Mouse (Mus musculus) CD4-positive, CD25-positive, alpha-beta regulatory T cell, adult 4 months (primary cell): ENCODE measurements around the gene Olfr1216. TPM values are rescaled to one million over a fixed set of nuclear protein-coding genes. Genes with fewer than 3 reads are reported as not detected.
"Not testable (repeated sequence)": the region's sequence is repeated elsewhere in the genome, so short reads cannot be mapped to it uniquely, and the experiment has no call there.

ENCODE experiments used
- ATAC-seq: one replicate; pipeline ENCODE4 v1.8.0; 2017
- polyA plus RNA-seq, 2 experiments: library from polyadenylated mRNA; unstranded; fragments of 100-300 nt; shearing (Covaris generic); gene quantifications; one replicate each; pipeline ENCODE4 v1.2.1; 2017

Olfr1216 gene
- polyA plus RNA-seq = not detected

DNA sequence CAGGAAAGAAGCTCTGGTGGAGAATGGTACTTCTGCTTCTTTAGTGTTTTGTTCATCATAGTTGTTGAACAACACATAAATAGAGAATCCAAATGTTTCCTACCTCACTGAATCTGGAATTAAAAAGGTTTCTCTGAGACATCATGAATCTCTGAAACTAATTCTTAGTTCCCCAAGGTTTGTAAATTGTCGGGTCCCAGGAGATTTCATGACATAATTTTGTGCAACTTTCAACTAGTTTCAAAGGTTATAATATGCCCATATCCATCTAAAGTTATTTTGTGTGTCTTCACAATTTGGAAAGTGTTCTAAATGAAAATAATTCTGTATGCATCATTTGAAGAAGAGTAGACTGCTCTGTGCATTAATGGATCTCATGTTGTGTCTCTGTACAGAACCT, at the start of gene Olfr1216:
Gene Olfr1216 (minus strand): TSS at position 101 of the 400 bp plus-strand sequence.
- no peak for ATAC-seq

GRCm38 (mm10) chr2:89061087-89061486, 42.9 kb upstream of the Olfr1216 start, which contains the start of gene Olfr1218:
Gene Olfr1218, minus strand, starts transcription at chr2:89061187.
- ATAC-seq = no peak

- ATAC-seq = no peak
Measured at GRCm38 (mm10) chr2:89031965-89032364, 13.8 kb upstream of the Olfr1216 start, which contains the start of gene Olfr1217. Gene Olfr1217, minus strand, starts transcription at chr2:89032065.

DNA sequence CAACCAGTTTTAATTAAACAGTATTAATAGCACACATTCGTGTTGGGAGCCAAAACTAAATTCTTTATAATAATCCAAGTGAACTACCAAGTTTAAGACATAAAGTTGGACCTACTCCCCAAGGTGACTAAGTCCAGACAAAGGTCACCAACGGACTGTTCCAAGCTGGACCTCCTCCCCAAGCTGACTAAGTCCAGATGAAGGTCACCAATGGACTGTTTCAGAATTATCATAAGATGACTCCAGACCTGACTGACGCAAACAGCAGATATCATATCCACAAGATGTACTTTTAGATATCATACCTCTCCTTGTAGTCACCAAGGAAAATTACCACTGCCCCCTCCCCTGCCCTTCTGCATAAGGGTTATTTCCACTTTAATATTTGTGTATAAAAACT, 3.3 kb upstream of the Olfr1216 start:
- not testable (repeated sequence) for ATAC-seq

- no peak for ATAC-seq
Measured at GRCm38 (mm10) chr2:89006873-89007272, 11.3 kb downstream of the Olfr1216 start, which contains the start of gene Olfr1215. Gene Olfr1215, minus strand, starts transcription at chr2:89006973.

- ATAC-seq = no peak
Measured at GRCm38 (mm10) chr2:88992553-88992952, 25.6 kb downstream of the Olfr1216 start, which contains the start of gene Olfr1214. Gene Olfr1214, minus strand, starts transcription at chr2:88992653.

DNA sequence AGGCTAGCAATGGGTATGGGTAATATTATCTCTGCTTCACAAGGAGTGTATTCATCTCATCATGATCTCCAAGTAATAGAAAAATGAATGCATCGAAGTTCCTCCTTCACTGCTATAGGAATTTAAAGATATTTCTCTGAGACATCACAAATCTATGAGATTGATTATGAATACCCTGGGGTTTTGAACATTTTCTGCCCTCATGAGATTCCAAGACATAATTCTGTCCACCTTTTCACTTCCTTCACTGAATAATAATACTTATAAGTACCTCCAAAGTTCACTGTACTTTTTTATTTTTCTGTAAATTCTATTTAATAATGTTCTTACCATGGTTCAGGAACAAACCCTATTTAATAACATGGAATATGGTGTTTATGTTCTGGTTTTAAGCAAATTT, 38.0 kb downstream of the Olfr1216 start, which contains the start of gene Gm13762:
Gene Gm13762 (minus strand): TSS at position 101 of the 400 bp plus-strand sequence.
- ATAC-seq = no peak

Other genes starting within 250 kb of the Olfr1216 start
- under 1 TPM in 1 of 2 experiments, not detected in 1; 0.11 TPM for gene Olfr1200, start 247.9 kb downstream of the Olfr1216 start, polyA plus RNA-seq
- not detected for gene Olfr1201, start 225.3 kb downstream of the Olfr1216 start, polyA plus RNA-seq
- not detected for gene Olfr1202, start 203.8 kb downstream of the Olfr1216 start, polyA plus RNA-seq
- not detected for gene Olfr1205, start 188.6 kb downstream of the Olfr1216 start, polyA plus RNA-seq
- gene Olfr1204, start 169.0 kb downstream of the Olfr1216 start, polyA plus RNA-seq = not detected
- not detected for gene Olfr1206, start 155.1 kb downstream of the Olfr1216 start, polyA plus RNA-seq
- under 1 TPM in 1 of 2 experiments, not detected in 1; 0.11 TPM for gene Olfr1208, start 116.0 kb downstream of the Olfr1216 start, polyA plus RNA-seq
- gene Olfr1209, start 103.2 kb downstream of the Olfr1216 start, polyA plus RNA-seq = not detected
- not detected for gene Olfr1211, start 80.2 kb downstream of the Olfr1216 start, polyA plus RNA-seq
- gene Olfr1212, start 64.4 kb downstream of the Olfr1216 start, polyA plus RNA-seq = not detected
- gene Gm13762, start 38.1 kb downstream of the Olfr1216 start, polyA plus RNA-seq = not detected
- gene Olfr1214, start 25.7 kb downstream of the Olfr1216 start, polyA plus RNA-seq = not detected
- not detected for gene Olfr1215, start 11.4 kb downstream of the Olfr1216 start, polyA plus RNA-seq
- gene Olfr1217, start 13.7 kb upstream of the Olfr1216 start, polyA plus RNA-seq = not detected
- gene Olfr1218, start 42.8 kb upstream of the Olfr1216 start, polyA plus RNA-seq = not detected
- not detected for gene Olfr1219, start 65.2 kb upstream of the Olfr1216 start, polyA plus RNA-seq
- gene Olfr1220, start 88.5 kb upstream of the Olfr1216 start, polyA plus RNA-seq = under 1 TPM in 1 of 2 experiments, not detected in 1; 0.08 TPM
- not detected for gene Olfr1221, start 98.9 kb upstream of the Olfr1216 start, polyA plus RNA-seq
- gene Olfr1222, start 114.7 kb upstream of the Olfr1216 start, polyA plus RNA-seq = not detected
- not detected for gene Olfr1223, start 133.2 kb upstream of the Olfr1216 start, polyA plus RNA-seq
- gene Olfr1224-ps1, start 145.8 kb upstream of the Olfr1216 start, polyA plus RNA-seq = not detected
- under 1 TPM in 1 of 2 experiments, not detected in 1; 0.08 TPM for gene Olfr1225, start 156.3 kb upstream of the Olfr1216 start, polyA plus RNA-seq
- gene Olfr1226, start 181.7 kb upstream of the Olfr1216 start, polyA plus RNA-seq = not detected
- gene Olfr1228, start 235.7 kb upstream of the Olfr1216 start, polyA plus RNA-seq = not detected